Mouse (Mus musculus): ENCODE measurements at regions not wholly inside any gene's neighbourhood (a gene's known extent, or its start where the extent isn't known, plus 50 kb on each side); places are given as distances from the start of the nearest gene placed in this dataset.

DNA sequence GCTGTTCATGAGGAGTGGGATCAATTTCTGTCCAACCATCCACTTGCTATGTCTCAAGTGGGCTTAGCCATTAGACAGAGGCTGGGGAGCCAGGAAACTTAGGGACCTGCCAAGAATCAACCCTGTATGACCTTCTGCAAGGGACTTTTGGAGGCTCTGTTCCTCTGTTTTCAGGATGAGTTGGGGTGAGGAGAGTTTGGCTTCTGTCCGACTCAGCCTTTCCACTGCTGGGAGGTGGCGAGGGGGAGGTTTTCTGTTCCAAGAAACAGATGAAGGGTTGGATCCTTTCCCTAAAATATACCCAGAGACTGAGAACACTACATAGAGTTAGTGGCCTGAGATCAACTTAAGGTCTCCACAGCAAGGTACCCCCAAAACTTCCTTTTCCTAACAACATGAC, 97.1 kb upstream of the Cacna2d3 start:
- no peak for TF ChIP-seq TAL1 (conservative IDR thresholded peaks at IDR 0.05; ENCODE audit: low read depth, low read length)
- no peak for TF ChIP-seq CTCF (IDR thresholded peaks at IDR 0.05; ENCODE audit: low read depth, low read length)
- TF ChIP-seq GATA1 (IDR thresholded peaks at IDR 0.05; ENCODE audit: borderline replicate concordance, low read length): no peak
- TF ChIP-seq GATA2 (IDR thresholded peaks at IDR 0.05; ENCODE audit: borderline replicate concordance, low read depth, low read length): no peak

All from G1E (cell line).